Mouse (Mus musculus) layer of hippocampus, adult 18-20 months (tissue): ENCODE results near the gene Cdc42bpa. TPM values are rescaled to one million over a fixed set of nuclear protein-coding genes. Genes with fewer than 3 reads are reported as not detected.
"Not testable (repeated sequence)": the region's sequence is repeated elsewhere in the genome, so short reads cannot be mapped to it uniquely, and the experiment has no call there.

Source experiments
- DNase-seq, 2 experiments: peaks; one replicate each; pipeline ENCODE4 v3.0.0; 2022; ENCODE audit warnings: low spot score in 2 of 2
- total RNA-seq, 2 experiments: library from RNA; stranded (reverse); gene quantifications; 2 replicates each; pipeline ENCODE4 v1.2.3; 2021

Gene Cdc42bpa
- total RNA-seq, 2 experiments from 2014 or later: 226 to 244 TPM

- DNase-seq: not testable (repeated sequence)
Measured at GRCm38 (mm10) chr1:180029863-180030262, 69.6 kb downstream of the Cdc42bpa start.

DNA sequence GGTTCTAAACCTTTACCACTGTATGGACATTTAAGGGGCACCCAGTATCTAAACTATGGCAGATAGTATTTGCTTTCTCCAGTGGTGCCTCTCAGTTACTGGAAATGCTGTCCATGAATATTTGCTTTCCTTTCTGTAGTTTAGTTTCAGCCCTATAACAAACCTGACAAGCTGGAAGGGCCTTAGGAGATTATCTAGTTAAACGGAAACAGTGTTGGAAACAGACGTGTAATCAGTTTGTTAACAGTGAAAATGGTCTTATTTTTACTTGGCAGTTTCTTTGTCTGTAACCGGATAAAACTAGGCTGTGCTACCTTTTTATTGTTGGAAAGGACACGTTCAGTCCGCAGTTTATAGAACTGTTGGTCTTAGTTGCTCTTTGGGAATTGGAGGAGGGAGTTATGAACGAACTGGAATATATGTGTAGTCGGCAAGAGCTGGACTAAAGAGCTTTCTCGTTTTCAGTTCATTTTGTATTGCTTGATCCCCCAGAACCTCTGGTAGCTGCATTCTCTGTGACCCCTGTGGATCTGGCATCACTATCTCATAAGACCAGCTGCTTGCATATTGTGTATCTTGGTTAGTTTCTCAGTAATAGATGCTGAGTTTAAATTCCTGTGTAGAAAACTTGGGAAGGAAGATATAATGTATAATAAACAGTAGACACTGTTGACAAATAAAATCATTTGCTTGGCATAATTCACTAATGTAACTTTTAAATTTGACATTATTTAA is 70.5 kb downstream of the Cdc42bpa start:
- DNase-seq: no peak

DNA sequence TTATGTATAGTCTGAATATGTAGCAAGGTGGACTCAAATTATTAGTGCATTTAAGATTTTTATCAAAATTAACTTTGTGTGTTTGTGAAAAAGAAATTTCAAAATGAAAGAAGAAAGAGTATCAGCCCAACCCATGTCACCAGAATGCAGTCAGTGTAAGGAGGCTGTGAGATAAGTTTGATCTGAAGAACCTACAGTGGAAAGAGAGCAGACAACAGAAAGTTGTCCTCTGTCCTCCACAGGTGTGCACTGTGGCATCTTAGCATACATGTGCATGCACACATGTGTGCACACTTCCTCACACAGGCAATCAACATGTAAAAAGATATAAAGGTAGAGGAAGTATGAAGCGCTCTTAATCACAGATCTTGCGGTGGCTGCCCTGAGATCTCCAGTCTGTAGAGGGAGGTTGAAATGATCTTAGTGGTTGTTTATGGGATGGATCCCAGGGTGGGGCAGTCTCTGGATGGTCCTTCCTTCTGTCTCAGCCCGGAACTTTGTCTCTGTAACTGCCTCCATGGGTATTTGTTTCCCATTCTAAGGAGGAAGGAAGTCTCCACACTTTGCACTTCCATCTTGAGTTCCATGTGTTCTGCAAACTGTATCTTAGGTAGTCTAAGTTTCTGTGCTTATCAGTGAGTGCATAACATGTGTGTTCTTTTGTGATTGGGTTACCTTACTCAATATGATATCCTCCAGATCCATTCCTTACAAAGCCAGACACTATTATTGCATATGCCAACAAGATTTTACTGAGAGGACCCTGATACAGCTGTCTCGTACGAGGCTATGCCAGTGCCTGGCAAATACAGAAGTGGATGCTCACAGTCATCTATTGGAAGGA is 71.7 kb downstream of the Cdc42bpa start:
- no peak for DNase-seq

- DNase-seq: peak; percentile 67 to 85
Measured at GRCm38 (mm10) chr1:180037461-180037860, 77.2 kb downstream of the Cdc42bpa start.

GRCm38 (mm10) chr1:180044160-180044559 is 83.9 kb downstream of the Cdc42bpa start:
- no peak for DNase-seq

GRCm38 (mm10) chr1:180045172-180045571 is 84.9 kb downstream of the Cdc42bpa start:
- DNase-seq: no peak

- no peak for DNase-seq
Measured at GRCm38 (mm10) chr1:180089176-180089575, 128.9 kb downstream of the Cdc42bpa start.

GRCm38 (mm10) chr1:180098426-180098825 is 138.2 kb downstream of the Cdc42bpa start:
- DNase-seq: no peak

GRCm38 (mm10) chr1:180104567-180104966 is 144.3 kb downstream of the Cdc42bpa start:
- no peak for DNase-seq

GRCm38 (mm10) chr1:180109050-180109449 is 148.8 kb downstream of the Cdc42bpa start:
- no peak for DNase-seq

GRCm38 (mm10) chr1:180116525-180116924 is 156.3 kb downstream of the Cdc42bpa start:
- no peak for DNase-seq

DNA sequence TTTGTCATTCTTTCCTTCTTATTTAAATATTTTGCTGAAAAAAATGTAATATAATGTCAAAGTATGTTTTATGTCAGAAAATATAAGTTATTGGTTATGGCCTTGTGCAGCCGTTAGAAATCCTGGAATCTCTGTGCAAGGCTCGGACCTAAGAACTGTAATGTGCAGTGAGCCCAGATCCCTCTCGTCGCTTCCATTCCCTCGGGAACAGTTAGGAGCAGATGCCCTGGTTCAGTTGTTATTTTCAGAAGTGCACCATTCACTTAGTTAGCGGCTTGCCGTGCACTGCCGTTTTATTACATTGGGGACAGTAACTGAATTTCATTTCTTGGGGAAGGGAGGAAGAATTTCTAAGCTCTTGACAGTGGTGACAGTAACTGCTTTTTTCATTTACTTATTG is 158.0 kb downstream of the Cdc42bpa start:
- DNase-seq: no peak

DNA sequence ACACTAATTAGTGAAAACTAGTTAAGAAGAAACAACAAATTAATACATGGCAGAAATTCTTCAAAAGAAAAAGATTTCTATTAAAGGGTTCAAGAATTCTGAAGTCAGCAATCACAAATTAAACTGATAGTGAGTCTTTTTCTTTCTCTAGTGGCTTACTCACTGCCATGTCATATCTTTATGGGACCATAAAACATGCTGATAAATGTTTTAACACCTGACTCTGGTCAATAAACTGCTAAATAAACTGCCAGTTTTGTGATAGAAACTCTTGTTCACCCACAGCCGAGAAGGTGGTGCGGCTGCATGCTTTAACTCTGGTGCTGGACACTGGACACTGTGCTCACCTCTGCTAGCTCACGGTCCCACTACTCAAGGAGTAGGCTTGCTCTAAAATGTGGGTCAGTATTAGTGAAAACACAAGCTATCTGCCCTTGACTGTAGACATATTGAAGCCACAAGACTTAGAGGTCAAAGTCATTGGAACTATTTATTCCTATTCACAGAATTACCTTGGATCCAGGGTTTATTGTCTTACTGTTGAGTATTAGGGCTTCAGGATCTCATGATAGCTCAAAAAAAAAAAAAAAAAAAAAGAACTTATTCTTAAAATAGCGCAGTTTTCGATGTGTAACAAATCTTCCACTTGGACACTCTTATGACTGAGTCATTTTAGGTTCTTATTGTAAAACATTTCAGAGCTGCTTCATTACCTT is 168.0 kb downstream of the Cdc42bpa start:
- no peak for DNase-seq

- no peak for DNase-seq
Measured at GRCm38 (mm10) chr1:180131402-180131801, 171.1 kb downstream of the Cdc42bpa start.

DNA sequence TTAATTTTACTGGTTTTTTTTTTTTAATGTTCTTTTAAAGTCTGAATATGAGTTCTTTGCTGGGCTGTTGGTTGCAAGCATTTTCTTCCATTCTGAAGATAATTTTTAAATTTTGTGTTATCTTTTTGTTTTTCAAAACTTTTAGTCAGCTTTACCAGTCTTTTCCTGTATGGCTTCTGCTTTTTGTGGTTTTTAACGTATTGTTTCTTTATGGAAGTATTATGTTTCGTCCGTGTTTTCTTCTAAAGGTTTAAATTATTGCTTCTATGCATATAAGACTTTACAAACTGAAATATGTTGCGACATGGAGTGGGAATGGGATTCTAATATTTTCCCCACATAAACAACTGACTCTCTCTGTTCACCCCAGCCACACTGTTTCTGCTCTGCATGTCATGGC is 171.9 kb downstream of the Cdc42bpa start:
- DNase-seq: no peak

GRCm38 (mm10) chr1:180139158-180139557 is 178.9 kb downstream of the Cdc42bpa start:
- no peak for DNase-seq

- no peak for DNase-seq
Measured at GRCm38 (mm10) chr1:180140970-180141369, 180.7 kb downstream of the Cdc42bpa start.

DNA sequence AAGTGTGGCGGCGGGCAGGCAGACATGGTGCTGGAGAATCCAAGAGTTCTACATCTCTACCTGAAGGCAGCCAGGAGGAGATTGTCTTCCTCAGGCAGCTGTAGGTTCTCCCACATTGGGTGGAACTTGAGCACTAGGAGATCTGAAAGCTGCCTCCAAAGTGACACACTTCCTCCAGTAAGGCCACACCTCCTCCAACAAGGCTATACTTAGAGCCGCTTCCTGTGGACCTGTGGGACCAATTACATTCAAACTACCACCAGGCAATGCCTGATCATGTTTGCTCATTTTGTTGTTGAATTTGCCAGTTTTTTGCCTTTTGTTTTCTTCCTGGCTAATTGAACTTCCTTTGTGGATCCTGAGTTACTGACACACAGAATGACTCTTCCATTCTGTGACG is 187.8 kb downstream of the Cdc42bpa start:
- no peak for DNase-seq

DNA sequence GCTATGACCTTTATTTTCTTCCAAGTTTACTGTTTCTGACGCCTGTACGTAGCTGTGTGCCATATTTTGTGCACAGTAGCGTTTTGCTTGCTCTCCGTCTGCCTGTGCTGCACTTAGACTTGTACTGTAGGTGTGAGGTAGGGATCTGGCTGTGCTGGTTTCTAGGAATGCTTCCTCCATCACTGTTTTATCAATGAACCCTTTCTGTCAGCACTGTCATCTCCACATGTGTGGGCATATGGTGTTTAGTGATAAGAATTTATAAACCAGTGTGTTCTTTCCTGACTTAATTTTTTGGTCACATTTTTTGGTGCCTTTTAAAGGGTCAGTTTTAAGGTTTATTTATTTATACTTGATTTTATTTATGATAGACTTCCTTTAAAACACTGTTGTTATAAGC is 188.3 kb downstream of the Cdc42bpa start:
- DNase-seq: no peak

- no peak for DNase-seq
Measured at GRCm38 (mm10) chr1:180151191-180151590, 190.9 kb downstream of the Cdc42bpa start.

- no peak for DNase-seq
Measured at GRCm38 (mm10) chr1:180158648-180159047, 198.4 kb downstream of the Cdc42bpa start.

- no peak for DNase-seq
Measured at GRCm38 (mm10) chr1:180160545-180160944, 200.3 kb downstream of the Cdc42bpa start.
